Mouse (Mus musculus) kidney, adult 11 months (tissue): ENCODE data around the gene Fermt3.
"Not testable (repeated sequence)": the region's sequence is repeated elsewhere in the genome, so short reads cannot be mapped to it uniquely, and the experiment has no call there.

Experiments
- DNase-seq: peaks from one replicate; pipeline ENCODE4 v3.0.0; 2022

Gene Fermt3

DNA sequence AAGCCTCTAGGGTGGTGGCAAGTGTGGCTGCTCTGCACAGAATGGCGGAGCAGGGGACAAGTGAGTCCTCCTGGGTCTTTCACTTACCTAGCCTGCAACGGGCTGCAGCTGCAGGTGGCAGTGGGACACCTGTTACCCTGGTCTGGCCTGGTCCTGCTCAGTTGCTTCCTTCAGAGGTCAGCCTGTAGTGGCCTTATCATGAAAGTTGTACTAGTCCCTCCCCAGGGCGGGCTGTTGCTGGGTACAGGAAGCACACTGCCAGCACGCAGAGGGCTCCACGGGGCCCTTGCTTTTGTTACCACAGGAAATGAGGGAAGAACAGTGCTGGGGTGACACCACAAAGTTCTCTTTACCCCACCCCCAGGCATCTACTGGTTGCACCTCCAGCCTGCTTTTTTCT is at the start of gene Fermt3:
Gene Fermt3, minus strand, starts transcription at position 279 of the 400 bp plus-strand sequence.
- DNase-seq: no peak

DNA sequence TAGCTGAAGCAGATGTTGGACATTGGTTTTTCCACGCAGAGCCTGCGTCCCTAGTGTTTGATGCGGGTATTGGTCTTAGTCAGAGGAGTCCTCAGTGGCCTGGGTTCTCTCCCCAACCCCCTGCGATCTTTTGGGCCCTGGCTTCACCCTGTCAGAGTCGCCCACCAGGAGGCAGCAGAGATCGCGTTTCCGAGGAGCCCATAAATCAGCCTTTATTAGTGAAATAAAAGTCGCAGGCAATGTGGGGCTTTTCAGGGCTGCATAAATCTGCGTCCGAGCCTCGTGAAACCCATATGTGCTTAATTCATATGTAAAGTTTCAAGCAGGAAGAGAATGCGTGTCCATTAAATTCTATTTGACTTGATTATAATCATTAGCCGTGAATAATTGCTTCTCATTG is 48.9 kb upstream of the Fermt3 start:
- DNase-seq: peak; percentile 57

DNA sequence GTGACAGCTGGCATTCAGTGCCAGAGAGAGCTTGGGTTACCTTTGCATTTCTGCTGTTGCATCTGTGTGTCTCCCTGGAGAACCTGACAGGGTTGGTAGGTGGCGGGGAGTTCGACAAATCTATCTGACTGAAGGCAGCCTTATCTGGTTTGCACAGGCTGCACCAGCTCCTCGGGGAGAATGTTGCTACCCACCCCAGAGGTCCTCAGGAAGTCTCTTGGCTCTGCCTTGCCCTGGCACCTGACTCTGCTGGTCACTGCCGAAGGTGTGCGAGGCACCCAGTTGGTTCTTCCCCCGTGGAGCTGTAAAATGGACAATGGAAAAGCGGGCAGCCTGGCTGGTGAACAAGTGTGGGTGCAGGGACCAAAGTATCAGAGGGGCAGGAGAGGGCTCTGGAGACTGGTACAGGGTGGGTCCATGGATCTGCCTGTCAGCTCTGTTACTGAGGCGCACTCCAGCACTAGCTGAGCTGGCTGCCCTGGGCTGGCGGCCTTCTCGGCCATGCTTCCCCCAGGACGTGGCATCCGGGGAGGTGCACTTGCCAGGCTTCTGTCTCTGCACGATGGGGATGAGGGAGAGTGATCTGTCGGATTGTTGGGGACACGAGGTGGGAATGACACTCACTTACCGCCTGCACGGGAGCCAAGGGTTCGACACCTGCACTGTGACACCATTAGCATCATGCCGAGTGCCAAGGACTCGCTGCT is 48.2 kb upstream of the Fermt3 start:
- DNase-seq: no peak

DNA sequence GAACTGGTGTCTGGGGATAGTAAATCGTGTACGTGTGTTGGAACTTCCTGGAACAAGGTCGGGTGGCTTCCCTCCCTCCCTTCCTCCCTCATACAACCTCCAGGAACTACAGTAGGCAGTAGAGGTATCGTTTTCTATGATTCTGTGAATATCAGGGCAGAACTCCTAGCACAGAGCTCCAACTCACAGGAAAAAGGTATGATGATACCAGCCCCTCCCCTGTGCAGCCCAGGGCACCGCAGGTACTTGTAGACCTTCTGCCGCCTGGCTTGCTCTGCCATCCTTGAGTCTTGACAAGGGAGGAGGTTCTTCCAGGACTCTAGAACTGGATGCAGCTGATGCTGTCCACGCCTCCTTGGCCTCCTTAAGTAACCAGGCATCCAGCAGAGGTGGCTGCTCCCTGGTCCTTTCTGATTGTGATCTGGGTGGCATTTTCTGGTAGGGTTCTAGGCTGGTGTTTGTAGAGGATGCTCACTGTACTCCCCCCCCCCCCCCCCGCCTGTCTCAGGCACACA is 47.6 kb upstream of the Fermt3 start:
- DNase-seq: no peak

DNA sequence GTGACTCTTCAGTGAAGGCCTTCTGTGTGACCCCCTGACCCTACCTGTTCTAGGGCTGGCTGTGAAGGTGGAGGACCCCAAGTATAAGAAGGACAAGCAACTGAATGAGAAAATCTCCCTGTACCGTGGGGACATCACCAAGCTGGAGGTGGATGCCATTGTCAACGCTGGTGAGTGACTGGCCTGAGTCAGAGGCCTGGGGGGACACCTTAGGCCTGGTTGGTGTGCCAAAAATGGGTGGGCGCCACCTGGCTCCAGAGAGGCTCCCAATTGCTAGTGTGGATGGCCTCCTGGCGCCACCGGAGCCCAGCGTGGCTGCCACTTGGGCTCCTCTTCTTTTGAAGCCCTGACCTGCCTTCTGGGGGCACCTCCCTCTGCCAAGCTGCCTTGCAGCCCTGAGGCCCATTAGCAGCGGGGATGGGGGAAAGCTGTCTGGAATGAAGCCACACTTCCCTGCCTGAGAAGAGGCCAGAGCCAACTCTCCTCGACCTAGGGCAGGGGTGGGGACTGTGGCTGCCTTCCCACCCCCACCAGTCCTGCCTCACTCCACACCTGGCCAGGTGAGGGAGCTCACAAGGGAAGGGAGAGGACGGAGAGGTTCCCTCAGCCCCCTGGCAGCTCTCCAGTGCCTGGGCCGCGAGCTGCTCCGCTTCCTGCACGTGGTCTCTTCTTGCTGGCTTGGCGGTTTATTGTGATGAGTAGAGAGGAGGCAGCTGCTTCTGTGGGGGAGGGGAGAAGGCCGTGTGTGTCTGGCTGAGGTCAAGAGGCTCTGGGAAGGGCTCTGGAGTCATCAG is 47.0 kb upstream of the Fermt3 start:
- DNase-seq: peak; percentile 80

DNA sequence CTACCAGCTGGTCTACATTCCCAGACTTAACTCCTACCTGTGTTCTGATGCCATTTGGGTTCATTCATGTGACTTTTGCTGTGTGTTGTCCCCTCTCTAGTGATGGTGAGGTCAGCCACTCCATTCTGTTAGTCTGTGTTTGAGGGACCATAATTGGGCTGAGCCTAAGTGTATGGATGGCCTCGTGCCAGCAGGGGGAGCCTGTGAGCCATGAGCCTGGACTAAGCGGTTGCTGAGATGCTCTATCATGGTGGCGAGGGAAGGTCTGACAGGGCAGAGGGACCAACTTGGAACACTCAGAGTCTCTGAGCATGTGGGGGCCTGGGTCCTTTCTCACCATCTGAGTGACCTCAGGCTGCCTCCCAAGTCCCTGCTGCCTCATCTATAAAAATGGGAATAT is 45.3 kb upstream of the Fermt3 start:
- peak; percentile 71 for DNase-seq

DNA sequence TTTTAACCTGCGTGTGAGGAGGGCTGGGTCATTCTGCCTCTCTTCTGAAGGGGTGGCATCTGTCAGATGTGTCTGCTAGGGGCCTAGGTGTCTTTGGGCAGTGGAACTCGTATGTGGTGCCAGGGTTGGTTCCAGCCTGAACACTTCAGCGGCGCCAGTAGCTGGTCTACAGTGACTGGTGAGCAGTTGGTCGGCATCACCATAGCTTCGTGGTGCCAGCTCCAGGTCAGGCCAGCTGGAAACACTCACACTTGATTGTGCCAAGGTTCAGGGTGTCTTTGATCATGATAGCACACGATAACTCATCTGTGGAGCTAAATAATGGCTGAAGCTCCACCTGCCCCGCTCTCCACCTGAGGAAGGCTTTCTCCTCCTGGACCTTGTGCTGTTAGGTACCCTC is 43.6 kb upstream of the Fermt3 start:
- DNase-seq: no peak

DNA sequence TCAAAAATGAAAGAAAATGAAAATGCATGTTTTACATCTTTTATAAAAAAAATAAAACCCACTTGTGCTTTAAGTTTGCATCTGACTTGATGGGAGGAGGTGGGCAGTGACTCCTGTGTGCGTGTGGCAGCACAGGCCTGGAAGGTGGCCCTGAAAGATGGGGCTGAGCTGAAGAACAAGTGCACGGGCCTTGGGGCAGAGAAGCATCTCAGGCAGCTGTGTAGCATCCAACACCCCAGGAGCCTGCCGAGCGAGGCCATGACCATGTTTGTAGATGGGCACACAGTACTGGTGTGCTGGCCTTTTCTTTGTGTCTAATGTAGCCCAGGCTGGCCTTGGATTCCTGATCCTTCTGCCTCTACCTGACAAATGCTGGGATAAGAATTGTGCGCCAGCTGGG is 42.8 kb upstream of the Fermt3 start:
- DNase-seq: no peak

DNA sequence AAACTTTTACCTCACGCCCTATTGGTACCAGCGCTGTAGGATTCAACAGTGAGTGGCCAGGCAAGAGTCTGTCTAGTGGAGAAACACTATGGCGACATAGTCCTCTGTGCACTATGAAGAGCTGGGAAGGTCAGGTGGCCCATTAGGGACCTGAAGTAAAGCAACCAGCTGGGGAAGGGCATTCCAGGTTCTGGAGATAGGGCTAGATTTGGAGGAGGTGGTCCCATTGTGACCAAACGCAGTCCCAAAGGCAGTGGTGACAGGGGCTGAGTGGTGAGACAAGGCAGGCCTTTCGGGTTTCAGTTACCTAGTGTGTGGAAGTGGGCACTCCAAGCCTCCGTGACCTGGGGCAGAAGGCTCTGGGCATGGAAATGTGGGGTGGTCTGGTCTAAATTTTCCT is 39.3 kb upstream of the Fermt3 start:
- DNase-seq: no peak

DNA sequence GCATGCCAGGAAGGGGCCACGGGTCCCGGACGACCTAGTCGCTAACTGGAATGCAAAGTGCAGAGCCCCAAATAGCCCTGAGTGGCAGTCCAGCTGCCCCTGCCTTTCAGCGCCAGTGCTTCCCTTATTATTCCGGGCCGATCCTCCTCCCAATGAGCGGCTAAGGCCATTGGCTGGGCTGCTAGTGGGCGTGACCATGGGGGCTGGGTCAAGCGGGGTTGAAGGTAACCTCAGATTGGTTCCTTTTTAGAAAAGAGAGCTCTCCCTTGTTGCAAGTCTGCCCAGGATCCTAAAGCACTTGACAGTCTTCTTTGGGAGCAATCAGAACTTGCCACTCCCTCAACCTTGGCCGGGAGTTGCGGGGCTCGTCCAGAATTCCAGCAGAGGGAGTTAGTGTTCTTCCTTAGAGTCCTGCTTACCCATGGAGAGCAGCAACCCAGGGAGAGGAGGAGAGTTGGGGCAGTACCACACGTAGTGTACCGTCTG is 38.5 kb upstream of the Fermt3 start:
- DNase-seq: peak; percentile 94

DNA sequence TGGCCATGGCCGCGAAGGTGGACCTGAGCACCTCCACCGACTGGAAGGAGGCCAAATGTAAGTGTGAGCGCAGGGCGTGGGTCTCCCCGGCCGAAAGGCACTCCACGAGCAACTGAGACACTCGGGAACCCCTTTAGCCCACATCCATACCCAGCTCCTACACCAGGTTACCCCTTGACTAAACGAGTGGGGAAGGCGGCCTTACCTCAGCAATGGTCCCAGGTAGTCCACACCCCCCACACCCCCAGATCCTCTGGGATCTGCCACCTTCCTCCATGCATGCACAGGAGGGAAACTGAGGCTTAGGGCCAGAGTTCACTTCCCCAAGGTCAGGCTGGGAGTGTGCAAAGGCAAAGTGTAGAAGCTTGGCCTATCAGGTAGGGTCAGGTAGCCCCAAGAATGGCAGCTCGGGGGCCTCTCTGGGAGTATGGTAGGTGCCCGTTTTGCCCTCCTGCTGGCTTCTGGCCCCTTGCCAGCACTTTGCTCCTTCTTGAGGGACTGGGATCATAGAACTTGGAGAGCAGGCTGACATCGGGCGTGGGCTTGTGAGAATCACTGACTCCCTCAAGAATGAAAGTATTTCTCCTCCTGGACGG is 38.0 kb upstream of the Fermt3 start:
- DNase-seq: no peak

DNA sequence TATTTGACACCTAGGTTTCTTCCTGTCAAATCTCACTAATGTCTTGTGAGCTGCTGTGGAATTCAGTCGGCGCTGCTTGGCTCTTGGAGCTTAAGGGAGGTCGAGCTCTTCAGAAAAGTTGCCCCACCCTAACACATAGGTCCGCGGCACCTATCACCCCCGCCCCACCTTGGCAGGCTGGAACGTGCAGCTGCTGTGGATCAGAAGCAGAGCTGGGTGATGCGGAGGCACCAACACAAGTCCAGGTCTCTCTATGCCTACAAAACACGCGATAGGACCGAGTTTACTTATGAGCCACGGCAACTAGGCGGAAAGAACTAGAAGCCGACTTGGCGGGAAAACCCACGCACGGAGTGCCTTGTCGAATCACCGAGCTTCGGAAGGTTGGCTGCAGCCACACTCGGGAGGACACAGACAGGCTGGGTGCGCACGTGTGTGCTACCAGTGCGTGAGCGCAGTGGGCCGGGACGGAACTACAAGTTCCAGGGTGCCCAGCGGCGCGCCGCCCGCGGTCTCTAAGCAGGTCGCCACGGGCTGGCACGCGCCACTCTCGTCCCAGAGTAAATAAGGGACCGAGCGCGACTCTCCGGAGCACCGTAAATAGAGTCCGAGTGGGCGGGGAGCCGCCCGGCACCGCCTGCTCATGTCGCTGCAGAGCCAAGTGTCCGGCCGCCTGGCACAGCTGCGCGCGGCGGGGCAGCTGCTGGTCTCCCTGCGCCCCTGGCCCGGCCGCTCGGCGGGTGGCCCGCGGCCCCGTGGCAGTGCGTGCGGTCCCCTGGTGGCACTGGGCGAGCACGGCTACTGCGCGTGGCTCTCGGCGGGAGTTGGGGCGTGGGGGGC is 37.2 kb upstream of the Fermt3 start, which contains the start of gene Macrod1:
Gene Macrod1, plus strand, starts transcription at position 563 of the 840 bp plus-strand sequence.
- DNase-seq: peak; percentile 89

DNA sequence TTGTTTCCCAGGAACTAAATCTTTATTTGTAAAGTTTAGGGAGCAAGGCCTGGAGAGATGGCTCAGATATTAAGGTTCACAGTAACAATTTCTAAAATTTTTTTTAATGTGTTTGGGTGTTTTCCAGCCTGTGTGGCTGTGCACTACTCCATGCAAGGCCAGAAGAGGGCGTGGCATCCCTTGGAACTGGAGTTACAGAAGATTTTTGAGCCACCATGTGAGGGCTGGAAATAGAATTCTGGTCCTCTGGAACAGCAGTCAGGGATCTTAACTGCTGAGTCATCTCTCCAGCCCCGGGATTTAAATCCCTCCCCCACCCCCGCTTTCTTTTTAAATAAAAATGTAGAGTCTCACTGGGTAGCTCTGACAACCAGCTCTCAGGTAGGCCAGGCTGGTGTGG is 35.9 kb upstream of the Fermt3 start:
- DNase-seq: no peak

DNA sequence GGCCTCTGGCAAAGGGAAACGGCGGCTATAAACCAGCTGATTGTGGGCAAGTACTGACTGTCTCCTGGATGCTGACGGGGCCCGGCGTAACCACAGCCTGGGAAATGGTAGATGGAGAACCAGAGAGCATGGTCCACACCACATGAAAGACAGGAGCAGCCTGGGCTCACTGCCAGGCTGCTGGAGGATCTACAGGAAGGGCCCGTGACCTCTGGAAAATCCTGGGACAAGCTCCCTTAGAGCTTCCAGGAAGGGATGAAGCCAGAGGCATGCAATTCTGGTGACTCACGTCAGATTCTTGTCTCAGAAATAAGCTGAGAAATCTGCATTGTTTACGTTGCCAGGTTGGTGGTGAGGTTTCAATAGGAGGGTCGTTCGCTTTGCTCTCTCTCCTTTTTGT is 35.5 kb upstream of the Fermt3 start:
- peak; percentile 44 for DNase-seq

DNA sequence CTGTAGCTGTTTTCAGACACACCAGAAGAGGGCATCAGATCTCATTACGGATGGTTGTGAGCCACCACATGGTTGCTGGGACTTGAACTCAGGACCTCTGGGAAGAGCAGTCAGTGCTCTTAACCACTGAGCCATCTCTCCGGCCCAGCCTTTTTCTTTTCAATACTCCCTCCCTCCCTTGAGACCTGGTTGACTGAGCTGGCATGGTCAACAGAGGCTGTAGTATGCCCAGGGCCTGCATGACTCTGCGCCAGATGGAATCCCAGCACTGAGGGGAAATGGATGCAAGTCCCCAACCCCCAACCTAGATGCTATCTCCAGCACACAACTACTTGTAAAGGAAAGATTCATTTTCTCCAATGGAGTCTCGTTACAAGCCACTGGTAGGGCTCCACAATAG is 34.1 kb upstream of the Fermt3 start:
- not testable (repeated sequence) for DNase-seq

DNA sequence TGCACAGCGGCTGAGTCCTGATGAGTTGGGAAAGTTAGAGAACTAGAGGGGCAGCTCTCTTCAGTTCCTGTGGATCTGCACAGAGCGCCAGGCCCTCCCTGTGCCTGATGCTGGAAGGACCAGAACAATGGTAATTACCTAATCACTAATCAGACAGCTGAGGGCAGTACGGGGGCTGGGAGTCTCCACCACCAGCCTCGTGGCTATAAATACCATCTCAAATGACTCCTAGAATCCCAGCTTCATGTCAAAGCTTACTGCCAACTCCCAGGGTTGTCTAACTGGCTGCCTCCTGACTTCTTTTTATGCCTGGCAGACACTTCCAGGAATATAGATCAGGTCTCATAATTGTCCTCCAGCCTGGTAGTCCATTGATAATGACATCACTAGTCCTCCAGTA is 25.4 kb upstream of the Fermt3 start:
- no peak for DNase-seq

DNA sequence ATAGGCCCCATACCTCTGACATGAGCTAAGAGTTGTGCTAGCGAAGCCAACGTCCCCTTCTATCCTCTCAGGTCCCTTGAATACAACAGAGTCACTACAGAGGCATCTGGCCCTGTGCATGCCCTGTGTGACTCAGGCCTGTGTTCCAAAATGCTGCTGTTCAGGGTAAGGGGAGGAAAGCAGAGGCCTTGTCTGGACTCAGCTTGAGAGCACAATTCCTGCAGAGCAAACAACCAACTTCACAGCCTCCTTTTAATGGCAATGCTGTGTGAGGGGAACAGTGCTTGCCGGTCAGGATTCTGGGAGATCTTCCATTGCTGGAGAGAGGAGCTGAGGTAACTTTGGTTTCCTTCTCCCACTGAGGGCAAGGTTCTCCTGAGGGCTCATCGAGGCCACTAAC is 25.0 kb upstream of the Fermt3 start:
- no peak for DNase-seq

DNA sequence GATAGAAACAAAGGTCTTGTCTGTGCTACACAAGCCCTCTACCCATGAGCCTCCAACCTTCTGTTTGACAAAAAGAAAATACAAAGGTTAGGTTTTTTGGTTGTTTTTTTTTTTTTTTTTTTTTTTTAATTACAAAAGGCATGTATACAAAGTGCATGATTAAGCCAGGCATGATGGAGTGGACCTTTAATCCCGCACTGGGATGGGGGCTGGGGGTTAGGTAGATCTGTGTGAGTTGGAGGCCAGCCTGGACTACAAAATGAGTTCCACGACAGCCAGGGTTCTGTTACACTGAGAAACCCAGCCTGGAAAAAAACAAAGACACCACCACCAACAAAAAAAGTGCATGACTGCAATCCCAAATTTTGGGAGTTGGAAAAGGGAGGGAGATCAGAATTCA is 21.9 kb upstream of the Fermt3 start:
- no peak for DNase-seq

DNA sequence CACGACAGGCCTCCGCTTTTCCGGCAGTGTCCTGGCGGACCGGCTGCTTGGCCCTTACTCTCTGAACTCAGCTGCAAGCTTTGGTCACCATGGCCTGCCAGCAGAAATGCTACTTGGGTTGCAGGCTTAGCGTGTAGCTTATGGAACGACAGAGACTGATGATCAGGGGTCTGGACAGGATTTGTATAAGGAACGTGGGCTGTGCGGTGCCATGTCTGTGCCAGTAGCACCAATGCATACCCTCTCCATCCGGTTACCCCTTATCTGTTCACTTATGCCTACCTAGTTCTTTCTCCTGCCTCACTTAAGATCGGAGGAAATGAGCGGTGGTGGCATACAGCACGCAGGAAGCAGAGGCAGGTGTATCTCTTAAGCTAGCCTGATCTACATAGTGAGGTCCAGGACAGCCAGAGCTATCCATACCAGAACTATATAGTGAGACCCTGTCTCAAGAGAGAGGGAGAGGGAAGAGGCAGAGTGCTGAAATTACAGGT is 21.4 kb upstream of the Fermt3 start:
- no peak for DNase-seq

DNA sequence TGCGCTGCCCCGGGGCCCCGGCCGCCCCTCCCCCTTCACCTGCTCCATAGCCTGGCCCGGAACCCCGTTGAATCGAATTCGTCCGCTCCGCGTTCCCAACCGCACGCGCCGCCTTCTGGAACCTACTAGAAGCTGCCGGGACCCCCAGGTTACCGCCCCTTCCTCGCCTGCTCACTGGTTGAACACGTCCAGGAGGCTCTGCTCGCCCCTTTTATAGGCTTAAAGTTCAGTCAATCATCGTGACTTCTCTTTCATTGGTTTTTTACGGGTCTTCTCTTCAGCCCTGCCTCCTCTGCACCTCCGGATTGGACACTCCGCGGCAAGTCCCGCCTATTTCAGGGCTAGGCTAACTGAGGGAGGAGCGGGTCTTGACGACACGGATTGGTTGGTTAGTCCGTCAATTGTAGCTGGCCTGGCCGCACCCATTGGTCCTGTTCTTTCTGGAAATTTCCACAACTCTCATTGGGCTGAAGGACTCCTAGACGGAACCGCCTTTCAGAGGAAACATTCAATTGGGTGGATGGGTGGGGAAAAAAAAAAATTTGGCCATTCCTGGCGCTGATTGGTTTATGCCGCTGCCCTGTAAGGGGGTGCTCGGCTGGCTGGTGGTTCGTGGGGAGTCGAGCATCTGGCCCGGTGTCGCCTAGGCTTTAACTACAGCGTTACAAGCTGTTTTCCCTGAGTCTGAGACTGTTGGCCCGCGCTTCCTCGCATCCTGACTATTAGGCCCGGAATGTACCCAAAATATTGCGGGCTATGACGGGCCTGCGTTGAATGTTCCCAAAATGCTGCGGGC is 20.8 kb upstream of the Fermt3 start, which contains the start of gene Stip1:
Gene Stip1, minus strand, starts transcription at position 127 of the 796 bp plus-strand sequence.
- peak; percentile 100 for DNase-seq

DNA sequence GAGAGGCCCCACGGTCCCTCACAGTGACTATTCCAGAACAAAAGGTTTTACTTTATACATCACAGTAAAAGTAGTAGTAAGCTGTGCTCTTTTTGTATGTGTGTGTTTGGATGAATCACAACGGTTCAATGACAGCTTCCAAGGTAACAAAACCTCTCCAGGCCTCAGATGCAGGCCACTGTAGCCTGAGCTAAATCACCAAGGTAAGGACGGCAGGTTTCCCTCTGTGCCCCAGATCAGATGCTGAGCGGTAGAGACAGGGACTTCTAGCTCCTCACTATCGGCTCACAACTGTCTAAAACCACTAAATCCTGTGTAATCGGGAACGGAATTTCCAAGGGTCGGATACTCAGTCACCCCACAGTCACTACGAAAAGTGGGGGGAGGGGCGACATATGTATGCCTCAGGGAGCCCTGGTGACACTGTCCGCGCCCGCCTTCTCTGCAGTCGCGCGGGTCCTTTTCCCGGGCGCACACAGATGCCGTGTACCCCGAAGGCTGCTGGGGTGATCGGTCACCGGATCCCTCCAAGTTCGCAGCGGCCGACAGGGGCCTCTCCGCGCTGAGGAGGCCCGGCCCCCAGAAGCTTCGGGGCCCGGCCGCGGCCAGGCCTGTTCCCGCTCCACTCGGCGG is 19.9 kb upstream of the Fermt3 start:
- peak; percentile 51 for DNase-seq
